Mouse (Mus musculus) midbrain, postnatal 0 days (tissue): ENCODE measurements around the gene Fam71f1. TPM values are rescaled to one million over a fixed set of nuclear protein-coding genes. Genes with fewer than 3 reads are reported as not detected.
A peak's percentile ranks its signal among the peaks of the same experiment; 100 is the strongest.

ENCODE experiments used
- ATAC-seq: fragments of 200-750 bp; cut with Nextera tagmentation; 2 replicates; pipeline ENCODE4 v1.8.0; 2017; ENCODE audit warnings: moderate number of reproducible peaks, mild to moderate bottlenecking, moderate TSS enrichment, moderate library complexity; ENCODE audit not compliant: low FRiP score
- DNase-seq: peaks from one replicate; pipeline ENCODE4 v3.0.0-alpha.2; 2015; ENCODE audit warnings: low spot score
- H3K27ac ChIP-seq: fragments of 300-500 bp; sonication (generic); 2 replicates; pipeline ENCODE4 v1.5.1; 2014; ENCODE audit warnings: low read depth, mild to moderate bottlenecking, low read length, mixed read lengths
- H3K27me3 ChIP-seq: fragments of 300-500 bp; sonication (generic); 2 replicates; pipeline ENCODE4 v1.6.1; 2014; ENCODE audit warnings: low read length, control low read depth, mixed read lengths; ENCODE audit not compliant: insufficient read depth
- H3K36me3 ChIP-seq: fragments of 300-500 bp; sonication (generic); 2 replicates; pipeline ENCODE4 v1.6.1; 2014; ENCODE audit warnings: low read length, control low read depth, mixed read lengths; ENCODE audit not compliant: insufficient read depth
- H3K4me1 ChIP-seq: fragments of 300-500 bp; sonication (generic); 2 replicates; pipeline ENCODE4 v1.6.1; 2014; ENCODE audit warnings: mild to moderate bottlenecking, control low read depth, antibody characterized with exemption, low read length, mixed read lengths; ENCODE audit not compliant: insufficient read depth
- H3K4me2 ChIP-seq: fragments of 300-500 bp; sonication (generic); 2 replicates; pipeline ENCODE4 v1.6.1; 2014; ENCODE audit warnings: low read depth, mild to moderate bottlenecking, low read length, mixed read lengths; ENCODE audit not compliant: poor library complexity, severe bottlenecking
- H3K4me3 ChIP-seq: fragments of 300-500 bp; sonication (generic); 2 replicates; pipeline ENCODE4 v1.5.1; 2014; ENCODE audit warnings: low read depth, mild to moderate bottlenecking, low read length, moderate library complexity
- H3K9ac ChIP-seq: fragments of 300-500 bp; sonication (generic); replicated peaks from 2 replicates; pipeline ENCODE4 v1.6.1; 2014; ENCODE audit warnings: mild to moderate bottlenecking, low read length, moderate library complexity, mixed read lengths; ENCODE audit not compliant: poor library complexity, severe bottlenecking
- H3K9me3 ChIP-seq: fragments of 300-500 bp; sonication (generic); 2 replicates; pipeline ENCODE4 v1.6.1; 2016; ENCODE audit warnings: low read length, control low read depth
- CTCF ChIP-seq: IDR thresholded peaks from 2 replicates; pipeline ENCODE4 v1.5.1; 2016; ENCODE audit warnings: antibody characterized with exemption, mild to moderate bottlenecking
- WGBS: fragments of 180-500 bp; shearing (Covaris S2); extraction: QIAGEN DNeasy Blood & Tissue Kit; methylation state at CpG from one replicate; pipeline ENCODE4 v1.1.7; 2014; 5-methylcytosine and 5-hydroxymethylcytosine counted together
- polyA plus RNA-seq: library from polyadenylated mRNA; unstranded; fragments of >200 nt; fragmentation: Nextera tagmentation; extraction: Ambion mirVana; gene quantifications from 2 replicates; pipeline ENCODE4 v1.2.1, GENCODE M21; 2015
- total RNA-seq: library from RNA; depleted of rRNA; stranded (reverse); fragments of >200 nt; gene quantifications from 2 replicates; pipeline ENCODE4 v1.2.3, GENCODE M21; 2014

Gene Fam71f1
- total and polyA plus RNA-seq, 2 experiments from 2014 or later, result not detected

- DNase-seq, result no peak
- no peak for ATAC-seq
- H3K4me2 ChIP-seq, result no peak overlapping the region
- H3K9ac ChIP-seq, result no peak overlapping the region
- no peaks in the 10 kb centered on the region for H3K36me3 ChIP-seq
- H3K9me3 ChIP-seq, result no peaks in the 10 kb centered on the region
- TF ChIP-seq CTCF, result no peak
- H3K27ac ChIP-seq, result no peak overlapping the region
- H3K27me3 ChIP-seq, result no peaks in the 10 kb centered on the region
- no peaks in the 10 kb centered on the region for H3K4me1 ChIP-seq
- 32% methylated on average over 7 of the region's 7 CpGs for WGBS
- H3K4me3 ChIP-seq, result no peak overlapping the region
Observed at GRCm38 (mm10) chr6:29280671-29281070, 38.3 kb upstream of the Fam71f1 start.

GRCm38 (mm10) chr6:29286870-29287269, 32.1 kb upstream of the Fam71f1 start:
- no peak overlapping the region for H3K27ac ChIP-seq
- no peak for TF ChIP-seq CTCF
- 77% methylated on average over 7 of the region's 7 CpGs for WGBS
- H3K9ac ChIP-seq, result no peak overlapping the region
- no peaks in the 10 kb centered on the region for H3K9me3 ChIP-seq
- H3K4me2 ChIP-seq, result no peak overlapping the region
- H3K4me1 ChIP-seq, result no peaks in the 10 kb centered on the region
- H3K27me3 ChIP-seq, result no peaks in the 10 kb centered on the region
- DNase-seq (no peak), ATAC-seq (no peak)
- H3K36me3 ChIP-seq, result no peaks in the 10 kb centered on the region
- H3K4me3 ChIP-seq, result no peak overlapping the region

GRCm38 (mm10) chr6:29287481-29287880, 31.5 kb upstream of the Fam71f1 start:
- no peaks in the 10 kb centered on the region for H3K36me3 ChIP-seq
- DNase-seq (no peak), ATAC-seq (no peak)
- H3K4me3 ChIP-seq, result no peak overlapping the region
- no peak overlapping the region for H3K4me2 ChIP-seq
- no peak overlapping the region for H3K9ac ChIP-seq
- no peak overlapping the region for H3K27ac ChIP-seq
- no peaks in the 10 kb centered on the region for H3K4me1 ChIP-seq
- no peak for TF ChIP-seq CTCF
- H3K9me3 ChIP-seq, result no peaks in the 10 kb centered on the region
- H3K27me3 ChIP-seq, result no peaks in the 10 kb centered on the region
- 24% methylated on average over 6 of the region's 6 CpGs for WGBS

GRCm38 (mm10) chr6:29287944-29288343, 31.0 kb upstream of the Fam71f1 start:
- TF ChIP-seq CTCF, result no peak
- H3K36me3 ChIP-seq, result no peaks in the 10 kb centered on the region
- H3K4me1 ChIP-seq, result no peaks in the 10 kb centered on the region
- no peaks in the 10 kb centered on the region for H3K9me3 ChIP-seq
- H3K27ac ChIP-seq, result no peak overlapping the region
- no peaks in the 10 kb centered on the region for H3K27me3 ChIP-seq
- 38% methylated on average over 5 of the region's 5 CpGs for WGBS
- no peak overlapping the region for H3K9ac ChIP-seq
- no peak overlapping the region for H3K4me3 ChIP-seq
- ATAC-seq (no peak), DNase-seq (peak; percentile 24)
- no peak overlapping the region for H3K4me2 ChIP-seq

GRCm38 (mm10) chr6:29288651-29289050, 30.3 kb upstream of the Fam71f1 start:
- WGBS, result 73% methylated on average over 6 of the region's 6 CpGs
- Histone ChIP-seq H3K27me3 (no peaks in the 10 kb centered on the region), H3K4me3 (no peak overlapping the region), H3K9me3 (no peaks in the 10 kb centered on the region), H3K9ac (no peak overlapping the region), H3K36me3 (no peaks in the 10 kb centered on the region), H3K4me2 (no peak overlapping the region), H3K27ac (no peak overlapping the region), H3K4me1 (no peaks in the 10 kb centered on the region)
- DNase-seq (no peak), ATAC-seq (no peak)
- no peak for TF ChIP-seq CTCF

DNA sequence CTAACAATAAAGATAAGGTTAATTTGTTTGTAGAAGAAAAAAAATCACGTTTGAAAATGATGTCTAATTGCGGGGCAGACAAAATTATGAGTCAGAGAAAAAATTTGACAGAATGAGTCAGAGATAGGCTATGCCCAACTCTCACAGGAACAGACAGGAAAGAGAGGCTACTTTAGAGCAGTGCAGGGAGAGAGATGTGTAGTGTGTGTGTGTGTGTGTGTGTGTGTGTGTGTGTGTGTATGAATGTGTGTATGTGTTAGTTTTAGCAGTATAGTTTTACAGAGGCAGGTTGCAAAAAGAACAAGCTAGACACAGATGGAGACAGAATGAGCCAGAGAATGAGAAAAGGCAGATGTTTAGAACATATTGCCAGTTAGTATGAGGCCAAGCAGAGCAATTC, 19.8 kb upstream of the Fam71f1 start:
- TF ChIP-seq CTCF, result no peak
- no peaks in the 10 kb centered on the region for H3K9me3 ChIP-seq
- H3K27me3 ChIP-seq, result no peaks in the 10 kb centered on the region
- WGBS, result 76% methylated on average over 2 of the region's 2 CpGs
- H3K36me3 ChIP-seq, result no peaks in the 10 kb centered on the region
- no peaks in the 10 kb centered on the region for H3K4me1 ChIP-seq
- DNase-seq (no peak), ATAC-seq (no peak)
- no peak overlapping the region for H3K4me2 ChIP-seq
- H3K27ac ChIP-seq, result no peak overlapping the region
- no peak overlapping the region for H3K4me3 ChIP-seq
- H3K9ac ChIP-seq, result no peak overlapping the region
